Mouse (Mus musculus) adrenal gland, postnatal 10 days (tissue): ENCODE results near the gene Cep19. TPM values are rescaled to one million over a fixed set of nuclear protein-coding genes. Genes with fewer than 3 reads are reported as not detected.
"Not testable (repeated sequence)": the region's sequence is repeated elsewhere in the genome, so short reads cannot be mapped to it uniquely, and the experiment has no call there.

ENCODE experiments used
- DNase-seq: peaks from one replicate; pipeline ENCODE4 v3.0.0; 2021; ENCODE audit warnings: mixed read lengths
- long read RNA-seq, 2 experiments: library from polyadenylated mRNA; stranded (forward); transcript quantifications; one replicate each; pipeline ENCODE4 v2.0.0; 2021
- total RNA-seq, 2 experiments: library from RNA; stranded (reverse); gene quantifications; 2 replicates each; pipeline ENCODE4 v1.2.3; 2021

Cep19 gene
- total RNA-seq: 10 to 100 TPM; 10.8 to 11.2 TPM
- long read RNA-seq, experiment 1, transcript Cep19-202 (4 exons, 1,718 nt): major isoform, 23 of 34 reads
- long read RNA-seq, experiment 1, partial matches to known transcripts: 0 of 34 reads
- long read RNA-seq, experiment 1, other reads (novel, unspliced or antisense): 11 of 34 reads
- long read RNA-seq, experiment 2, transcript Cep19-202 (4 exons, 1,718 nt): major isoform, 11 of 31 reads
- long read RNA-seq, experiment 2, partial matches to known transcripts: 0 of 31 reads
- long read RNA-seq, experiment 2, other reads (novel, unspliced or antisense): 20 of 31 reads

DNA sequence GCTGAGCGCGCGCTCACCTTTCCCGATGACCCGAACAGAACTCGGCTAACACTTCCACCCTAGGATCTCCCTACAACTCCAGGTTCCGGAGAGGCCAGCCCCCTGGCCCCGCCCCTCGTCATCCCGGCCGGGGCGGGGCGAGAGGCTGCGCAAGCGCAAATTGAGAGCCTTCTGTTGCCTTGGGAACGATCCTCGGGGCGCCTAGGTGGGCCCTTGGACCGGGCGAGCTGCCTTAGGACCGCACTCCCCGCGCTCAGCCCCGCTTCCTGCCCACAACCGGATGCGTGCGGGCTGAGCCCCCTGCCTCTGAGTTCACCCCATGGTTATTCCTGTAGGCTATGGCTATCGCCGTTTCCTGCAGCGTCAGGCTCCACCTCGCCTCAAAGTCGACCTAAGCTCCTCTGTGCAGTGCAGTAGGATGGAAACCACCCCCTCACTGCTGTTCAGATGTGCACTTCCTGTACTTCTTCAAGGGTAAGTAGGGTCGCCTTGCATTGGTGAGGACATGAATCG is at the start of gene Cep19, which contains the start of gene Pigx:
Gene Cep19, plus strand, starts transcription at position 163 of the 513 bp plus-strand sequence.
Gene Pigx, minus strand, starts transcription at position 103 of the 513 bp plus-strand sequence.
- DNase-seq: peak; percentile 94

- no peak for DNase-seq
These were observed 40.8 kb upstream of the Cep19 start for GRCm38 (mm10) chr16:32058817-32059216.

GRCm38 (mm10) chr16:32059840-32060523 is 39.6 kb upstream of the Cep19 start:
- DNase-seq: no peak

GRCm38 (mm10) chr16:32062226-32062625 is 37.4 kb upstream of the Cep19 start:
- no peak for DNase-seq

DNA sequence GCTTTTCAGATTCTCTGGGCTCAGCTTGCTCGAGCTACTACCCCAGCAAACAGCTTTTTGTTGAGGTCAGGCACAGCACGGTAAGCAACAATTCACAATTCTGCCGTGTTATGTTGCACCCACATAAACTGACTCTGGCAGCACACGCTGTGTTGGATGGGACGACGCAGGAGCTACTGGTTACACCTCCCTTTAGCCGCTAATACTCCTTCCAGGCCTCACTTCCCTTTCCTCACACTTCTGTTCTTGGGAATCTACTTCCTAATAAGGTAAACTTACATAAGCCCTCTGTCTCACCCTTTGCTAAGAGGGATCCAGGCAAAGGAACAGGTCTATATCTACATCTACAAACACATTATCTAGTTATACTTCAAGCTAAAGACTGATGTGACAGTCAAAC is 35.7 kb upstream of the Cep19 start:
- no peak for DNase-seq

- DNase-seq: no peak
These were observed 32.7 kb upstream of the Cep19 start for GRCm38 (mm10) chr16:32066899-32067298.

DNA sequence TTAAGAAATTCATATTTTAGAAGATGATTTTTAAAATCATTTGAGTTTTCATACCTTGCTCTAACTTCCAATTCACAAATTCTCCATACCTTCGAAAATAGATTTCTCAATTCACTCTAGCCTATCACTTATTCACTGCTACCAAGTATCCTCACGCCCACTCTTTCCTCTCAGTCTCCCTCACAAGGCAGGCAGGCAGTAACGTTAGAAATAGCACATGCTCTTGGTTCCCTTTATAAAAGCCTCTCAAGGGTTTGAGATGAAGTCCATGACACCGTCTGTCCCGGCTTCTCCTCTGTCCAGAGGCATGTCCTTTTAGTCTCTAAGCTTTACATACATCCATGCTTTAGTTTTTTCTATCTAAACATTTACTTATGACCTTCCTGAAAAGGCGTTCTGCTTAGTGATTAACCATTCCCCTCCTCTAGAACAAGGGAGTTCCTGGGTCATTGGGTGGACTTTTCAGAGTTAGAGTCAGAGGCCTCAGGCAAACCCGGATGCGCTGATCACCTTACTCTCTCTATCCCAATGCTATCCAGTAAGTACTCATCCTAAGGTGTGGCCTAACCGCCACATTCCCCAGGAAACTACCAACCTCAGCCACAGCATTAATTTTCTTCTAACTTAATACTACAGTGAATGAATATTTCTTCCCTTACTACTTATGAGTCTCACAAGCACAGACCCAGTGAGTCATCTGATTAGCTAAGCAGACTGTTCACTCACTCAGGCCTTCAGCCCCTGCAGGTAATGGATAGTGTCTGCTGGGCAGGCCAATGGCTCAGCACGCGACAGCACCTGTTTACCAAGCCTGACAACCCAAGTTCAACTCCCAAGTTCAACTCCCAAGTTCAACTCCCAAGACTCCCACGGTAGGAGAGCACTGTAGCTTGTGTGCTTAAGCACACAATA is 31.0 kb upstream of the Cep19 start:
- DNase-seq: no peak

GRCm38 (mm10) chr16:32070070-32070469 is 29.5 kb upstream of the Cep19 start:
- DNase-seq: not testable (repeated sequence)

- no peak for DNase-seq
These were observed 23.8 kb upstream of the Cep19 start for GRCm38 (mm10) chr16:32075762-32076161.

DNA sequence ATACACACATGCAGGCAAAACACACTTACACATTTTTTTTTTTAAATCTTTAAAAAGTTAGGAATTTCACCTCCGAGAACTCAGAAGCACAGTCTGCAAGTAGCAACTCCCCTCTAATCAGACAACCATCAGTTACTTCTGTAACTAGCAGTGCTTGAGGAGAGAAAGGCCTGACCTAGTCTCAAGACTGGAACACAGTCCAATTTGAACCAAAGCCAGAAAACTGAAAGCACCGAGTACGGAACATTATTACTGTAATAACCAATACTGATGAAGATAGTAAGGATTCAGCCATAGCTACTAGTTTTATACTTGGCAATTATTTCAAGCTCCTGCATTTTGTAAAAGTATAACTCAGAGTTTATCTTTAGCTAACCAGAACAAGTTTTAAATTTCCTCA is 23.2 kb upstream of the Cep19 start:
- peak; percentile 25 for DNase-seq

DNA sequence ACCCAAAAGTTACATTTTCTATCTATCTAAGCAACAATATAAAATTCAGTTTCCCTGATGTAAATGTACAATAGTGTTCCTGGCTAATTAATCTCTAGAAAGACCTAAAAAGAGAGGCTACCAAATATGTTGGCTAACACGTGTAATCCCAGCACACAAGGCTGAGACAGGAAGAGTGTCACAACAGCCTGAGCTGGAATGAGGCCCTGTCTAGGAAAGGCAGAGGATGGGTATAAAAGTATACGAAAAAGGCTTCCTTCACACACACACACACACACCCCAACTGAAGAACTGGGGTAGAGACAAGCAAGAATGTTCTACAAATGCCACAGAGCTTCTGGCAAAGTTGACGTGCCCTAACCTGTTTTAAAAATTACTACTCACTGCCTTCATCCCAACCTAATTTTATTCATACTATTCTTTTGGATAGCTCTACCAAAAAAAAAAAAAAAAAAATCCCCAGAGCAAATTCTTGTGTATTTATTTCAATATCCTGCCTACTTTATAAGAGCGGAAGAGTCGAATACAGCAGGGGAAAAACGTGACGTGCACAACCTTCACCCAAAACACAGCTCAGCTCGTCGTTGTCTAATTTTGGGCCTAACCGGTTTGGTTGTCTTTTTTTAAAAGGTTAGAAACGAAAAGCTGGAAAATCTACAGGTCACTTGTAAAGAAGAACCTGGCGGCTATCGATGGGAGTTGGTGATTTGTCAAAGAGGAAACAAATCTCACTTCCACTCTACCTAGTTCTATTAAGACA is 21.8 kb upstream of the Cep19 start:
- DNase-seq: no peak

GRCm38 (mm10) chr16:32078408-32078990 is 21.1 kb upstream of the Cep19 start:
- peak; percentile 17 for DNase-seq

GRCm38 (mm10) chr16:32078991-32079511 is 20.5 kb upstream of the Cep19 start, which contains the start of gene Pak2:
Gene Pak2, minus strand, starts transcription at chr16:32079342.
- DNase-seq: peak; percentile 95

DNA sequence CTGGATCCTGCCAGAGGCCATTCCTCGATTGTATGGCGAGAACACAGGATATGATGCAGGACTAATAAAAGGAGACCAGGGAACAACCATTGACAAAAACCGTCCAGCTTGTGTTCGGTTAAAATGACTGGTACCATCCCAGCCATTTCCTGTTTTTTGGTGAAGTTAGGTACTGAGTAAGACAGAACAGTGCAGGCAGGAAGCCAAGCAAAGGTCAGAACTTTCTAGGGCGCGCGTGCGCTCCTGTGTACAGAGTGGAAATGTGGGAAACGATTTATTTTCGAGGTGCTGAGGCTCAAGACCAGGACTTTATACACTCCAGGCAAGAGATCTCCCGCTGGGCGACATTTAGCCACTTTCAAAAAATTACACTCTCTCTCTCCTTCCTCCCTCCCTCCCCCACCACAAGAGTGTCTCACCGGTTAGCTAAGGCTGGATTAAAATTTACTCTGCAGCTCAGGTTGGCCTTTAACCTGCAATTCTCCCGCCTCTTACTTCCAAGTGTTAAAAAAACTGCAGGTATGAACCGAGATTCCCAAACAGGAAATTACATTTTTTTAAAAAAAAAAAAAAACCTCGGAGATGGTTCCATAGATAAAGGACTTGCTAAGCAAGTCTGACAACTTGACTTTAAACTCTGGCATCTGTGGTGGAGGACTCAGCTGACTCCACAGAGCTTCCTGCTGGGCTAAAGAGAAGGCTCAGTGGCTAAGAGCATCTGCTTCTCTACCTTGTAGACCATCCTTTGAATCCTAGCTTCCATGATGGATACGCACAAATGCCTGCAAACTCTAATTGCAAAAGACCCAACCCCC is 11.8 kb upstream of the Cep19 start:
- peak; percentile 33 for DNase-seq

GRCm38 (mm10) chr16:32091466-32091865 is 8.1 kb upstream of the Cep19 start:
- no peak for DNase-seq

- DNase-seq: not testable (repeated sequence)
These were observed 1.8 kb upstream of the Cep19 start for GRCm38 (mm10) chr16:32097757-32098156.

DNA sequence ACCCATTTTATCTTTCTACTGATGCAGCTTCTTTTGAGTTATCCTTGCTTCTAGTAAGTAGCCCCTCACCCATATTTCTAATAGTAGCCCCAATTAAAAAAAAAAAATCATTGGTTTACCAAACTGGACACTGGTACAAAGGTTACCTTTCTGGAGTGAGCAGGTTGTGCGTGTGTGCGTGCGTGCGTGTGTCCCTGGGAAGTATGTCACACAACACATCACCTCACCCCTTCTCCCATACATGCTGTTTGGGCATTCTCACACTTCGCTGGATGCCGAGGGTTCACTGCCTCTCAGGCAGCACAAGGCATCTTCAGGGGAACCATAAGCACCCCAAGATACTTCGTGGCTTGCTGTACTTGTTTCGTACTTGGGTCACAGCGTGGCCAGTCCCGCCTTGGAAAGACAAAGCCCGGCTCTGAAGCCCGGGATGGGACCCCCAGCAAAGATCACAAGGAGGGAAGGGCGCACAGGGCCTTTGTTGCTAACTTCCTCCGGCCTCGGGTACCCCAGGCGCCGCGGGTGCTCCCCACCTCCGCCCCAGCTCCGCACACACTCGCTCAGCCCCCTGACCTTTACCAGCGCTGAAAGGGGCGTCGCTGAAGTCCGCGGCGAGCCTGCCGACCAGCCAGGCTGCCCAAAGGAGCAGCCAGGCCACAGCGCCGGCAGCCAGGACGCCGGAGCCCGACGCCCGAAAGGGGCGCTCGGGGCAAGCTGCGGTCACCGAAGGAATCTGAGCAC is 533 bp upstream of the Cep19 start:
- no peak for DNase-seq

- DNase-seq: no peak
These were observed 2.7 kb downstream of the Cep19 start for GRCm38 (mm10) chr16:32102295-32102694.

DNA sequence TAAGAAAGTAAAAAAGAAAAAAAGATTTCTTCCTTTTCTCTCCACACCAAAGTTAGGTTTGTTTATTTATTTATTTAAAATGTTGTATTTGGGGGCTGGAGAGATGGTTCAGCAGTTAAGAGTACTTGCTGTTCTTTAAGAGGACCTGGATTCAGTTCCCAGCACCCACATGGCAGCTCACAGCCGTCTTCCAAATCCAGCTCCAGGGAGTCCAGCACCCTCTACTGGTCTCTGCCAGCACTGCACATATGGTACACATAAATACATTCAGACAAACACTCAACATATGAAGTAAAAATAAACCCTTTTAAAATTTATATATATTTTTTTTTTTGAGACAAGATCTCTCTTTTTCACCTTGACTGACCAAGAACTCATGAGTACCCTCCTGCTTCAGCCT is 6.1 kb downstream of the Cep19 start:
- DNase-seq: no peak
